Mouse (Mus musculus) lung, adult 2 months (tissue): Measurements from ENCODE around the gene Madd. TPM values are rescaled to one million over a fixed set of nuclear protein-coding genes. Genes with fewer than 3 reads are reported as not detected.

ENCODE experiments used
- DNase-seq: peaks from one replicate; pipeline ENCODE4 v3.0.0; 2022
- H3K4me1 ChIP-seq: fragments of 200-500 bp; 2 replicates; pipeline ENCODE4 v1.6.1; 2011; ENCODE audit warnings: low read length; ENCODE audit not compliant: control insufficient read depth, insufficient read depth
- H3K4me3 ChIP-seq: fragments of 200-500 bp; replicated peaks from 2 replicates; pipeline ENCODE3; 2011; ENCODE audit warnings: low read depth, mild to moderate bottlenecking, control low read depth, low read length; ENCODE audit errors: extremely low read depth
- CTCF ChIP-seq: fragments of 200-500 bp; IDR thresholded peaks from 2 replicates; pipeline ENCODE4 v1.5.1; 2011; ENCODE audit warnings: mild to moderate bottlenecking, low read length, control low read depth; ENCODE audit not compliant: insufficient read depth
- POLR2A ChIP-seq: fragments of 200-500 bp; IDR thresholded peaks from 2 replicates; pipeline ENCODE4 v1.6.1; 2011; ENCODE audit warnings: low read depth, mild to moderate bottlenecking, control low read depth, low read length, borderline replicate concordance; ENCODE audit errors: extremely low read depth
- WGBS: fragments of 180-500 bp; shearing (Covaris S2); methylation state at CpG from one replicate; pipeline ENCODE4 v1.1.7; 2018; 5-methylcytosine and 5-hydroxymethylcytosine counted together
- polyA plus RNA-seq: library from polyadenylated mRNA; depleted of rRNA; stranded (reverse); fragments of >200 nt; gene quantifications from 2 replicates; pipeline ENCODE4 v1.2.3, GENCODE M21; 2012

Madd gene
- polyA plus RNA-seq, 1 experiment, result 31.3 TPM

GRCm38 (mm10) chr2:91180706-91181105, 2.9 kb downstream of the Madd start:
- 66% methylated on average over 5 of the region's 5 CpGs for WGBS
- no peak for TF ChIP-seq POLR2A
- no peak for TF ChIP-seq CTCF
- peaks cover 10% of the 10 kb centered on the region for H3K4me1 ChIP-seq
- no peak for DNase-seq
- H3K4me3 ChIP-seq, result no peak overlapping the region

GRCm38 (mm10) chr2:91179825-91180224, 3.8 kb downstream of the Madd start:
- H3K4me3 ChIP-seq, result no peak overlapping the region
- TF ChIP-seq POLR2A (no peak), CTCF (no peak)
- WGBS, result 49% methylated on average over 4 of the region's 4 CpGs
- DNase-seq, result no peak
- H3K4me1 ChIP-seq, result peaks cover 10% of the 10 kb centered on the region

GRCm38 (mm10) chr2:91176234-91176633, 7.4 kb downstream of the Madd start:
- 75% methylated on average over 6 of the region's 6 CpGs for WGBS
- DNase-seq, result no peak
- H3K4me1 ChIP-seq, result no peaks in the 10 kb centered on the region; the same call in 1 of the 2 replicates
- TF ChIP-seq CTCF (no peak), POLR2A (no peak)
- no peak overlapping the region for H3K4me3 ChIP-seq

- TF ChIP-seq CTCF, result no peak
- H3K4me1 ChIP-seq, result no peaks in the 10 kb centered on the region; the same call in 1 of the 2 replicates
- WGBS, result 63% methylated on average over 4 of the region's 4 CpGs
- no peak overlapping the region for H3K4me3 ChIP-seq
- DNase-seq, result no peak
Measured at GRCm38 (mm10) chr2:91175490-91175889, 8.1 kb downstream of the Madd start.

GRCm38 (mm10) chr2:91169587-91170322, 13.9 kb downstream of the Madd start:
- no peak for DNase-seq
- Histone ChIP-seq H3K4me1 (no peaks in the 10 kb centered on the region), H3K4me3 (no peak overlapping the region)
- WGBS, result 68% methylated on average over 25 of the region's 25 CpGs
- TF ChIP-seq CTCF (no peak), POLR2A (no peak)

GRCm38 (mm10) chr2:91167629-91168028, 16.0 kb downstream of the Madd start:
- 78% methylated on average over 4 of the region's 4 CpGs for WGBS

GRCm38 (mm10) chr2:91164991-91165390, 18.6 kb downstream of the Madd start:
- no peak for DNase-seq
- H3K4me3 ChIP-seq, result no peak overlapping the region
- peaks cover 9% of the 10 kb centered on the region for H3K4me1 ChIP-seq
- TF ChIP-seq CTCF, result no peak
- no peak for TF ChIP-seq POLR2A
- WGBS, result 79% methylated on average over 6 of the region's 6 CpGs

More at GRCm38 (mm10) chr2:91167629-91168028, 16.0 kb downstream of the Madd start:
- no peak for DNase-seq
- Histone ChIP-seq H3K4me3 (no peak overlapping the region), H3K4me1 (no peaks in the 10 kb centered on the region)
- TF ChIP-seq CTCF (no peak), POLR2A (no peak)

- TF ChIP-seq CTCF, result no peak
- no peak for TF ChIP-seq POLR2A
- no peak for DNase-seq
- Histone ChIP-seq H3K4me3 (no peak overlapping the region), H3K4me1 (peaks cover 9% of the 10 kb centered on the region)
- WGBS, result 86% methylated on average over 5 of the region's 5 CpGs
Measured at GRCm38 (mm10) chr2:91163532-91163931, 20.1 kb downstream of the Madd start.

- DNase-seq, result no peak
- Histone ChIP-seq H3K4me3 (no peak overlapping the region), H3K4me1 (peaks cover 9% of the 10 kb centered on the region)
- TF ChIP-seq POLR2A, result no peak
- TF ChIP-seq CTCF, result no peak
- WGBS, result 78% methylated on average over 4 of the region's 4 CpGs
Measured at GRCm38 (mm10) chr2:91162952-91163351, 20.7 kb downstream of the Madd start.

GRCm38 (mm10) chr2:91160591-91160990, 23.0 kb downstream of the Madd start:
- 35% methylated on average over 6 of the region's 6 CpGs for WGBS
- TF ChIP-seq POLR2A, result no peak
- Histone ChIP-seq H3K4me3 (no peak overlapping the region), H3K4me1 (peaks cover 9% of the 10 kb centered on the region)
- no peak for DNase-seq
